Mouse (Mus musculus): ENCODE measurements around the gene Grm3. TPM values are rescaled to one million over a fixed set of nuclear protein-coding genes. Genes with fewer than 3 reads are reported as not detected.

Grm3 gene
- polyA plus RNA-seq, 1 experiment from 2014 or later, result 0.04 TPM

DNA sequence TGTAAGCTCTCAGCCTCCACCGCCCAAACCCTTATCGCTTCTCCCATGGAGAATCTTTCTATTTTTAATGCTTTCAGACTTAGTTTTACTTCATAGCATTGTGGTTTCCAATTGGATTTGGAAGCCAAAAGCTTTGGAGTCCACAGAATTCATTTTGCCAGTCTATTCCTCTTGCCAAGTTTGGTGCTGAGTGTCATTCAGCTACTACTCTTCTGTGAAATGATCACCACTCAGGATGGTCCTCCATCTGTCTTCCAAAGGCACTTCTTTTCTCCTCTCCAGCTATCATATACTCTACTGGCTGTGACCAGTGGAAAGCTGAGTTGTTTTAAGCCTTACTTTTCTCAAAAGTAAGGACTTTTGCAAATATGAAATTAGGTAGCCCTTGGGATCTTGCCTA lies 86.4 kb downstream of the Grm3 start:
- Histone ChIP-seq H3K4me1 (ENCODE audit: insufficient read depth, low read depth, low read length) (no peaks in the 10 kb centered on the region), H3K4me3 (ENCODE audit: low read depth, low read length) (no peak overlapping the region), H3K9ac (replicated peaks; ENCODE audit: low read depth) (no peak overlapping the region), H3K27me3 (replicated peaks; ENCODE audit: insufficient read depth, low read length) (no peaks in the 10 kb centered on the region), H3K36me3 (ENCODE audit: insufficient read depth, low read length) (no peaks in the 10 kb centered on the region), H3K4me2 (replicated peaks; ENCODE audit: low read depth, low read length) (no peak overlapping the region), H3K9me3 (ENCODE audit: low read length) (no peaks in the 10 kb centered on the region), H3K27ac (ENCODE audit: low read length) (no peak overlapping the region)
- TF ChIP-seq CTCF (IDR thresholded peaks at IDR 0.05) (no peak), EP300 (IDR thresholded peaks at IDR 0.05) (no peak)
- ATAC-seq (no peak), DNase-seq (ENCODE audit: low spot score) (no peak)
- WGBS, result 92% methylated on average over 2 of the region's 2 CpGs

DNA sequence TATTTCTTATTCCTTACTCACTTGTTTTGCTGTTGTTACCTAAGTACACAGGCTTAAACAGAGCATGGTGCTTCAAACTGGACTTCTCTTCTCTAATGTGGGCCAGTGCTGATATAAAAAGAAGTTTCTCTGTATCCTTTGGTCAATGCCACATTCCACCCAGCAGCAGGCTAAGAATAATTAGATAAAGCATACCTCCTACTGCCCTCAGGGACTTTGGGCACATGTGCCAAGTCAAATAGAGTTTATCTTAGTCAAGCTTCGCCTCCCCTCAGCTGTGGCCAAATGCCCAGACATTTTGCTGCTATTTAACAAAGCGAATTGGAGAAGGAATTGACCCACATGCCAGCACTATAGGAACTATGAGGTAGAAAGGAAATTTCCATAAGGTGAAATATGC lies 97.8 kb downstream of the Grm3 start:
- no peak for TF ChIP-seq EP300 (IDR thresholded peaks at IDR 0.05)
- no peak for TF ChIP-seq CTCF (IDR thresholded peaks at IDR 0.05)
- no peak overlapping the region for H3K27ac ChIP-seq (ENCODE audit: low read length)
- H3K27me3 ChIP-seq (replicated peaks; ENCODE audit: insufficient read depth, low read length), result no peaks in the 10 kb centered on the region
- H3K4me3 ChIP-seq (ENCODE audit: low read depth, low read length), result no peak overlapping the region
- no peaks in the 10 kb centered on the region for H3K4me1 ChIP-seq (ENCODE audit: insufficient read depth, low read depth, low read length)
- H3K9ac ChIP-seq (replicated peaks; ENCODE audit: low read depth), result no peak overlapping the region
- H3K36me3 ChIP-seq (ENCODE audit: insufficient read depth, low read length), result no peaks in the 10 kb centered on the region
- no peaks in the 10 kb centered on the region for H3K9me3 ChIP-seq (ENCODE audit: low read length)
- no peak overlapping the region for H3K4me2 ChIP-seq (replicated peaks; ENCODE audit: low read depth, low read length)
- no peak for ATAC-seq
- peak; percentile 16 for DNase-seq (ENCODE audit: low spot score)
- whole genome bisulfite sequencing, result 23% methylated on average over 2 of the region's 2 CpGs

DNA sequence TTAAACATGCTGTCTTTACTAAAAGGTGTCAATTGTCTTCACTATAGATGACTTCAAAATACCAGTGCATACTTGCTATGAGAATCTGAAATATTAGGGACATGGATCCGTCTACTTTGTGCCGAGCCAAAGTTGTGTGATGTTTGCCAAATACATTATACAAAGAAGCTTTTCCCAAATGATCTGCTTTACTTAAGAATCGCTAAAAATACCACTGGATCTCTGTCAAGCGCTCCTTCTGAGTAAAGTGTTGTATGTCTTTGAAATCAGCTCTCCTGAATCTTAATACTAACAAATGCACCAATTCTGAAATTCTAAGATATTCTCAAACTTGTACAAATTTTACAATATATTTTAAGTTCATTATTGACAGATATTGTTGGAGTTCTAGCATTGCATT lies 100.6 kb downstream of the Grm3 start:
- no peak overlapping the region for H3K4me2 ChIP-seq (replicated peaks; ENCODE audit: low read depth, low read length)
- 67% methylated on average over 4 of the region's 4 CpGs for WGBS
- ATAC-seq, result no peak

DNA sequence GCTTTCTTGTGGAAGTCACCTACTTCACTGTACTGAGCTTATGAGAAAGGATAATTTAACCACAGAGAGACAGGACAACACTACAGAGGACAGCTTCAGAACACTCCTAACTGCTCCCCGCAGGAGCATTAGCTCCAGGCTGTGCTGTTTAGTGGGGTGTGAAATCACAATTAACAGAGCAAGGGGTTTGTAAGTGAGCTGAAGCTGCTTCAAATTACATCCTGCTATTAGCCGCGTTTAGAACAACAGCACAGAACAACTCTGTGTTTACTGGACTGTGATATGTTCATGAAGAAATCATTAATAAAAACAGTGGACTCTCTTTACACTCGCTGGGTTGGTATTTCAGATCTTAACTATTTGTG lies 101.9 kb downstream of the Grm3 start:
- 36% methylated on average over 4 of the region's 4 CpGs for WGBS
- DNase-seq (ENCODE audit: low spot score), result no peak

More for the DNA sequence above, 100.6 kb downstream of the Grm3 start:
- TF ChIP-seq CTCF (IDR thresholded peaks at IDR 0.05) (no peak), EP300 (IDR thresholded peaks at IDR 0.05) (no peak)
- Histone ChIP-seq H3K27ac (ENCODE audit: low read length) (no peak overlapping the region), H3K4me1 (ENCODE audit: insufficient read depth, low read depth, low read length) (no peaks in the 10 kb centered on the region), H3K4me3 (ENCODE audit: low read depth, low read length) (no peak overlapping the region), H3K9ac (replicated peaks; ENCODE audit: low read depth) (no peak overlapping the region), H3K36me3 (ENCODE audit: insufficient read depth, low read length) (no peaks in the 10 kb centered on the region), H3K27me3 (replicated peaks; ENCODE audit: insufficient read depth, low read length) (no peaks in the 10 kb centered on the region), H3K9me3 (ENCODE audit: low read length) (no peaks in the 10 kb centered on the region)
- no peak for DNase-seq (ENCODE audit: low spot score)

DNA sequence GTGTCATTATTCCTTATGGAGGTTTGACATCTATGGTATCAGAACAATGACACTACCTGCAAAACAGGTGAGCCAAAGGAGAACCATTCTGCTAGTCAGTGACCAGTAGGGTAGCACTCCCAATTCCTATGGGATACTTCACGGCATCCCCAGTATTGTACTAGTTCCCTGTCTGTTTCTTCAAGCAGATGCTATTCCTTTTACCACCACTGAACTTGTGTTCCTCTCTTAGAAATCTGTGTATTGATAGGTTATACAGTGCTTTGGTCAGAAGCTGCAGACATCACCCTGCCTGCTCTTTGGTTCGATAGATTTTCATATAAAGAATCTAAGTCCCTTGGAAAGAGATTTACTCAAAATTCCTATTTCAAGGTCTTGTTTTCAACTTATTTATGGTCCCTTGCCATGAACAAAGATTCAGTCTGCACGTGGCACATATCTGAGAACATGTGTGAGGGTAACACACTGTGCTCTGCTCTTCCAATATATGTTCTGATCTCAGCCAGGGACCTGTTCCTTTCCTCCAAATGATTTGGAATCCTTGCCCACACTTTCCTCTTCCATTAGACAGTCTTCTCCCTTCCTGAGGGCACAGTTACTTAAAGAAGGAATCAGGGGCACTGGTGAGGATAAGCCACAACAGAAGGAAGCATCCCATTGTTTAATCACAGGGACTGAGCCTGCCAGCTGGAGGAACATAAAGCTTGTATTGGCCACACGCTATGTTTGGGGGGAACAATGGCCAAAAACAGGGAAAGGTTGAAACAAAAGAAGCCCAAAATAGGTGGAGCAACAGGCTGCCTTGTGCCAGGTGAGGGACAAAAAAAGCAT lies 102.5 kb downstream of the Grm3 start:
- Histone ChIP-seq H3K27ac (ENCODE audit: low read length) (no peak overlapping the region), H3K9me3 (ENCODE audit: low read length) (no peaks in the 10 kb centered on the region), H3K9ac (replicated peaks; ENCODE audit: low read depth) (no peak overlapping the region), H3K4me2 (replicated peaks; ENCODE audit: low read depth, low read length) (no peak overlapping the region), H3K4me3 (ENCODE audit: low read depth, low read length) (no peak overlapping the region), H3K36me3 (ENCODE audit: insufficient read depth, low read length) (no peaks in the 10 kb centered on the region), H3K27me3 (replicated peaks; ENCODE audit: insufficient read depth, low read length) (no peaks in the 10 kb centered on the region), H3K4me1 (ENCODE audit: insufficient read depth, low read depth, low read length) (no peaks in the 10 kb centered on the region)
- WGBS, result 61% methylated on average over 4 of the region's 4 CpGs
- TF ChIP-seq CTCF (IDR thresholded peaks at IDR 0.05), result no peak
- DNase-seq (ENCODE audit: low spot score), result no peak
- ATAC-seq, result no peak

More for the DNA sequence above, 101.9 kb downstream of the Grm3 start:
- Histone ChIP-seq H3K9ac (replicated peaks; ENCODE audit: low read depth) (no peak overlapping the region), H3K4me3 (ENCODE audit: low read depth, low read length) (no peak overlapping the region), H3K27me3 (replicated peaks; ENCODE audit: insufficient read depth, low read length) (no peaks in the 10 kb centered on the region), H3K4me2 (replicated peaks; ENCODE audit: low read depth, low read length) (no peak overlapping the region), H3K9me3 (ENCODE audit: low read length) (no peaks in the 10 kb centered on the region), H3K36me3 (ENCODE audit: insufficient read depth, low read length) (no peaks in the 10 kb centered on the region), H3K27ac (ENCODE audit: low read length) (no peak overlapping the region), H3K4me1 (ENCODE audit: insufficient read depth, low read depth, low read length) (no peaks in the 10 kb centered on the region)
- ATAC-seq, result no peak
- no peak for TF ChIP-seq CTCF (IDR thresholded peaks at IDR 0.05)
- no peak for TF ChIP-seq EP300 (IDR thresholded peaks at IDR 0.05)

DNA sequence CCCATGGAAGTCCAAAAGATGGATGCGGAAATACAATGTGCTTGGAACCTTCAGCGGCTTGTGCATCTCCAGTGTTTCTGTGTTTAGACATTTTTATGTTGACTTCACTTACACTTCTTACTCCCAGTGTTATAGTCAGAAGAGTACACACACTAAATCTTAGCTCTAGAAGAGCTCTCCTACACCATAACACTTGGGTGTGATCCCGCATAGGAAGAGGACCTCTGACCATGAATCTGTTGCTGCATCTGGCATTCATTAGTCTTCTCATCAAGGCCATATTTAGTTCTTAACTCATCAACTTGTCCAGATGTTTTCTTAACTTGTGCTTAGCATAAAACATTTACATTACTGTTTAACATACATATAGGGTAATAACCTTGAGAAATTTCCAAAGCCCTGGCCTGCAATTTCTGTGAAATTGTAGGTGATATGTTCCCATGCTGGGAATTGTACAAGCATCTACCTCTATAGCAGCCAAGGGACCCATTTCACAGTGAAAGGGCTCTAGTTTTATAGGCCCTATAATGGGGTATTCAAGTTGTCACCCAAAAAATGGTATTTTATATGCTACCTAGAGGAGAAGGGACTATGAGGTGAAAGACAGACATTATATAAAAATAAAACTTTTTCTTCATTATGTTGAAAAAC lies 103.4 kb downstream of the Grm3 start:
- Histone ChIP-seq H3K27me3 (replicated peaks; ENCODE audit: insufficient read depth, low read length) (no peaks in the 10 kb centered on the region), H3K9me3 (ENCODE audit: low read length) (no peaks in the 10 kb centered on the region), H3K4me3 (ENCODE audit: low read depth, low read length) (no peak overlapping the region), H3K27ac (ENCODE audit: low read length) (no peak overlapping the region), H3K9ac (replicated peaks; ENCODE audit: low read depth) (no peak overlapping the region), H3K4me1 (ENCODE audit: insufficient read depth, low read depth, low read length) (no peaks in the 10 kb centered on the region), H3K4me2 (replicated peaks; ENCODE audit: low read depth, low read length) (no peak overlapping the region), H3K36me3 (ENCODE audit: insufficient read depth, low read length) (no peaks in the 10 kb centered on the region)
- DNase-seq (ENCODE audit: low spot score) (no peak), ATAC-seq (no peak)
- 88% methylated on average over 3 of the region's 3 CpGs for WGBS
- TF ChIP-seq EP300 (IDR thresholded peaks at IDR 0.05) (no peak), CTCF (IDR thresholded peaks at IDR 0.05) (no peak)
